18 mouse cellular contexts compared by ENCODE assay signal in the genomic region with DNA sequence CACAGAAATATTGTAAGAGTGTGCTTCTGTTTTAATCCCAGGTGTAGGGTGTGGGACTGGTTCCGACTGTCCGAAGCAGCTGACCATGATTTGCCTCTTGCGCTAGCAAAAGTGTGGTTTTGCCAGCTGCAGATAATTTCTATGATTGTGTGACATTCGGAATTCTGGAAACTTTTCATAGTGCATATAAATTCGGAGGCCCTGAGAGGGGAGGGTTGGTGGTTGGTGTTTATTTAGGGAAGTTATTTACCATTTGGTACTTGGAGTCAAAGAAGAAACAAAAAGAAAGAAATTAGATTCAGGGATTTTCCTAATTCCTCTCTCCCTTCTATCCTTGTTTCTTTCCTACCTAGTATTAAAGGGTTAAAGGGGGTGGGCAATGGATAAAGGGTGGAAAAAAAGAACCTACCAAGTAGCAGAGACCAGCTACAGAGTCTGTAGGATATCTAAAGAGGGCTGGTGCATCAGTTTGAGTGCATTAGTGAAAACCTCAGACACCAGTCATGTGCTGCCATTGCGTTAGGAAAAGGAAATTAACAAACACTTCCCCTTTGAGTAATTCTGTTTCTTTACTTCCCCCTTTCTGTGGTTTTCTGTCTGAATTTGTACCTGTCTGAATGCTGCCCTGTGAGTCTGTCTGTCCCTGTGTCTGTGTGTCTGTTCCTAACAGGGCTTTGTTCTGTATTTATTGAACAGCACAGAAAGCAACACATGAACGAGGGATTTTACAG.
DNase-seq lines count a peak whose midpoint lies in the region; ATAC-seq and TF ChIP-seq lines count a peak whose summit lies in the region.
"Had no signal": no experiment of that assay in that cellular context is flagged by ENCODE, and none has a peak within 500 bp of the region (broad histone marks: within the 10 kb centered on the region; RNA-seq: fewer than 3 reads in every experiment).

No protein-coding gene starts in this region.

- DNase-seq in heart, adult 8-10 months (ENCODE audit: low spot score), result peak; percentile 4
- DNase-seq in heart, postnatal 10 days, result no peak
- peak; percentile 15 to 58 for DNase-seq in spleen, adult 2 months (ENCODE audit: low read depth in 1 of 2, low spot score in 2 of 2)
- DNase-seq in spleen, postnatal 10 days (ENCODE audit: low spot score in 2 of 2), result no peak
- DNase-seq in urinary bladder, postnatal 25 days (ENCODE audit: low spot score), result no peak
- no peak for DNase-seq in cerebellum, adult 11 months
- no peak for DNase-seq in right cerebral cortex, postnatal 36 days (ENCODE audit: low spot score in 2 of 2)
- DNase-seq: adrenal gland, postnatal 10 days; cerebellum, postnatal 14 days; forebrain, postnatal 0 days; gastrocnemius, postnatal 14 days; heart, postnatal 4 days; kidney, postnatal 14 days; left cerebral cortex, postnatal 4 days; thymus, postnatal 36 days had no signal

- no peak overlapping the region for H3K4me3 ChIP-seq in spleen, adult 2 months (ENCODE audit: extremely low read depth, insufficient read depth, insufficient read length)
- H3K4me3 ChIP-seq: heart, embryonic 12.5 days; liver, embryonic 15.5 days had no signal

- TF ChIP-seq CTCF in spleen, adult 2 months (IDR thresholded peaks at IDR 0.05; ENCODE audit: extremely low read depth, insufficient read depth, insufficient read length, insufficient replicate concordance), result no peak

- TF ChIP-seq POLR2A in spleen, adult 2 months (IDR thresholded peaks at IDR 0.05; ENCODE audit: low read depth, low read length), result no peak

- H3K4me1 ChIP-seq in spleen, adult 2 months (ENCODE audit: control insufficient read depth, insufficient read depth, insufficient read length), result no peaks in the 10 kb centered on the region; the same call in 1 of the 2 replicates

- 40% methylated on average over 7 of the region's 7 CpGs for WGBS in spleen, adult 2 months

- peak; percentile 84 to 95 for ATAC-seq in hematopoietic stem cell, adult 5-6 weeks (replicated peaks in 1 of 2; ENCODE audit: insufficient read depth in 1 of 2, low FRiP score in 2 of 2, low TSS enrichment in 1 of 2, low read depth in 1 of 2, poor library complexity in 2 of 2, severe bottlenecking in 2 of 2)
- ATAC-seq: forebrain, postnatal 0 days had no signal

- no peaks in the 10 kb centered on the region for H3K36me3 ChIP-seq in spleen, adult 2 months (ENCODE audit: control insufficient read depth, insufficient read depth, low read length)
- H3K36me3 ChIP-seq: heart, embryonic 12.5 days; liver, embryonic 15.5 days had no signal

- H3K27me3 ChIP-seq in spleen, adult 2 months (ENCODE audit: control insufficient read depth, insufficient read depth, low read length), result no peaks in the 10 kb centered on the region
- H3K27me3 ChIP-seq: heart, embryonic 12.5 days; liver, embryonic 15.5 days had no signal

- no peak overlapping the region for H3K27ac ChIP-seq in spleen, adult 2 months (ENCODE audit: insufficient read depth, low read length)
- H3K27ac ChIP-seq: liver, embryonic 15.5 days had no signal

- intact Hi-C loops in heart, postnatal 10 days (cut with DNase I), result no loop called here

Comparison
In these comparisons a context has a peak if more than half of its experiments do, and no peak if none do; other contexts are left out.
1. DNase-seq: peak in heart, adult 8-10 months (single experiment) and spleen, adult 2 months (2 of 2); none in heart, postnatal 10 days (0 of 2), spleen, postnatal 10 days (0 of 2), urinary bladder, postnatal 25 days (single experiment), cerebellum, adult 11 months (single experiment) and right cerebral cortex, postnatal 36 days (0 of 2).